Mouse (Mus musculus) c-Kit-positive CD71-positive TER-119-positive erythroid progenitor cells, embryonic 14.5 days (primary cell): ENCODE data around the gene Perm1.
A peak's percentile ranks its signal among the peaks of the same experiment; 100 is the strongest.

Source experiments
- DNase-seq: peaks from one replicate; pipeline ENCODE4 v3.0.0-alpha.2; 2013; ENCODE audit warnings: low spot score

The Perm1 gene

GRCm38 (mm10) chr4:156200623-156201475 is 14.8 kb upstream of the Perm1 start, which contains the start of gene Isg15:
TSS of gene Isg15 (minus strand) at chr4:156200818.
- DNase-seq, result no peak

- DNase-seq, result peak; percentile 84
Observed at GRCm38 (mm10) chr4:156202462-156202893, 13.2 kb upstream of the Perm1 start.

- DNase-seq, result peak; percentile 61
Observed at GRCm38 (mm10) chr4:156203001-156203412, 12.7 kb upstream of the Perm1 start, which contains the start of gene AW011738. TSS of gene AW011738 (plus strand) at chr4:156203304.

- no peak for DNase-seq
Observed at GRCm38 (mm10) chr4:156203413-156204131, 12.1 kb upstream of the Perm1 start.

- DNase-seq, result no peak
Observed at GRCm38 (mm10) chr4:156208872-156209271, 6.8 kb upstream of the Perm1 start.

DNA sequence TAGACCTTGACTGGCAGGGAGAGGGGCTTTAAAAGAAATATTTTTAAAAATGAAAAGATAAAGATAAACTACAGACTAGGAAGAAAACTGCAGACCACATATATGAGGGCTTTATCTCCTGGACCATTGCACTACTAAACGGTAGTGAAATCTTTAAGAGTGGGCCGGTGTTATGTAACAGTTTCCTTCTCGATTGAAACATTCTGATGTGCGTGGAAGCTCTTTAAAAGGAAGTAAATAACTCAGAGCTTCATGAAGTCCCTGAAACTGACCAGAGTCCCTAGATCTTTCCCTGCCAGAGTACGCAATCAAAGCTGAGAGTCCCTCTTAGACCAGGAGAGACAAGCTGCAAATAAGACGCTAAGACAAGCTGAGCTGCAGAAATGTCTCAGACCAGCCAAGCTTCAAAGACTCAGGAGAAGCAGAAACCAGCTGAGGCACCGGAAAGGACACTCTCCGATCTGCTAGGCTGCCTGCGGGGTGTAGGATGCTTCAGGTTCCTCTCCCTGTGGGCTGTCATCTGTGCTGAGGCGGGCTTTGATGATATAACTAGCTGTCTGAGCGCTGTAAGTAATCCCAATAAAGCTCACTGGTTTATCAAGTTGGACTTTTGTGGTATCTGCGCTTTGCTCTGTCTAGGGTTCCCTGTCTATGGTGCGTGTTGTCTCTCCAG is 5.6 kb upstream of the Perm1 start:
- no peak for DNase-seq

DNA sequence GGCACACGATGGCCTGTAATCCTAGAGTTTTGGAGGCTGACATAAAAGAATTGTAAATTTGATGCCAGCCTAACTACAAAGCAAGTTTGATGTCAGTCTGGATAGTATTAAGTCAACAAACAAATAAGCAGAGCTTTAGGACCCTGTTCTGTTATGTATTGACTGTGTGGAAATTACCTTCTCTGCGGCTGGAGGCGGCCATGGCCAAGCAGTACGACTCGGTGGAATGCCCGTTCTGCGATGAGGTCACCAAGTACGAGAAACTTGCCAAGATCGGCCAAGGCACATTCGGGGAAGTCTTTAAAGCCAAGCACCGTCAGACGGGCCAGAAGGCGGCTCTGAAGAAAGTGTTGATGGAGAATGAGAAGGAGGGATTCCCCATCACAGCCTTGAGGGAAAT is 2.5 kb upstream of the Perm1 start:
- DNase-seq, result no peak

DNA sequence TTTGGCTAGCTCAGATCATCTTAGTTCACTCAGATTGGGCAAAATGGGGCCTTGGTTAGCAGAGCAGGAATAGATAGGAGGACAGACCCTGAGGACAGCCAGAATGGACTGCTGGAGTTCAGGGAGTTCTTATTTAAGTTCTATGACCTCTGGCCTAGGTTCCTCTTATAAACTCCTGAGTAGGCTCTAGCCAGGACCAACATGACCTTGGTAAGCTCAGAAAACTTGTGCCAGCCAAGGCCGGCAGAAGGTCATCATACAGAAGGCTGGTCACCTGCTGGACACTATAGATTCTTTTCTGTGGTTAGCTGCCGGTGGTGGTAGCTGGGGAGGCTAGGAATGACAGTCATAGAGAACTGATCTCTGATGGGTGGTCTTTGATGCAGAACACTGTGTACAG is 528 bp downstream of the Perm1 start:
- no peak for DNase-seq

GRCm38 (mm10) chr4:156217022-156217669 is 1.5 kb downstream of the Perm1 start:
- no peak for DNase-seq

GRCm38 (mm10) chr4:156217838-156218237 is 2.2 kb downstream of the Perm1 start:
- DNase-seq, result no peak

GRCm38 (mm10) chr4:156219936-156220335 is 4.3 kb downstream of the Perm1 start:
- DNase-seq, result no peak

- no peak for DNase-seq
Observed at GRCm38 (mm10) chr4:156224276-156224675, 8.6 kb downstream of the Perm1 start.

- DNase-seq, result no peak
Observed at GRCm38 (mm10) chr4:156227752-156228392, 12.2 kb downstream of the Perm1 start.

- no peak for DNase-seq
Observed at GRCm38 (mm10) chr4:156228393-156229024, 12.8 kb downstream of the Perm1 start.

DNA sequence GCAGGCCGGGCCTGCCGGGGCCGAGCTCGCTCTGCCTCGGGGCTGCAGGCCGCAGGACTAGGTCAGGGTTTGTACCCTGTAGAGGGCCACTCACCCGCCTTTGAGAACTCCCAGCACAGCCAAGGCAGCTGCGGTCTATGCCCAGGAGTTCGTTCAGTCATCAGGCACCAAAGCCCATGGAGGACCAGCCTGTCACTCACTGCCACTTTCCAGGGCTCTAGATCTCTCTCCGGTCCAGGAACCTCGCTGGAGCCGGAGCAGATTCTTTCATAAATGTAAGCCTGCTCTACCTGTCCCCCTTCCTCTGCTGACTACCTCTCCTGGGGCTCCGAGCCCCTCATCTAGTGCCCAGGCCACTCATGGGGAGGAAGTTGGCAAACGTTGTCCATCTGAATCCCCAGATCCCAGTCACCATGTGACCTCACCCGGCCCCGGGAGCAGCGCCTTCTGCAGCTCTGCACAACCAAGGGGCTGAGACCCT is 18.4 kb downstream of the Perm1 start:
- DNase-seq, result no peak

- peak; percentile 56 for DNase-seq
Observed at GRCm38 (mm10) chr4:156234701-156235213, 19.1 kb downstream of the Perm1 start, which contains the start of gene Plekhn1. TSS of gene Plekhn1 (minus strand) at chr4:156234857.

GRCm38 (mm10) chr4:156235360-156235770 is 19.7 kb downstream of the Perm1 start:
- DNase-seq, result no peak

GRCm38 (mm10) chr4:156235808-156236533 is 20.3 kb downstream of the Perm1 start, which contains the start of gene Noc2l:
TSS of gene Noc2l (plus strand) at chr4:156236010.
- peak; percentile 86 for DNase-seq

DNA sequence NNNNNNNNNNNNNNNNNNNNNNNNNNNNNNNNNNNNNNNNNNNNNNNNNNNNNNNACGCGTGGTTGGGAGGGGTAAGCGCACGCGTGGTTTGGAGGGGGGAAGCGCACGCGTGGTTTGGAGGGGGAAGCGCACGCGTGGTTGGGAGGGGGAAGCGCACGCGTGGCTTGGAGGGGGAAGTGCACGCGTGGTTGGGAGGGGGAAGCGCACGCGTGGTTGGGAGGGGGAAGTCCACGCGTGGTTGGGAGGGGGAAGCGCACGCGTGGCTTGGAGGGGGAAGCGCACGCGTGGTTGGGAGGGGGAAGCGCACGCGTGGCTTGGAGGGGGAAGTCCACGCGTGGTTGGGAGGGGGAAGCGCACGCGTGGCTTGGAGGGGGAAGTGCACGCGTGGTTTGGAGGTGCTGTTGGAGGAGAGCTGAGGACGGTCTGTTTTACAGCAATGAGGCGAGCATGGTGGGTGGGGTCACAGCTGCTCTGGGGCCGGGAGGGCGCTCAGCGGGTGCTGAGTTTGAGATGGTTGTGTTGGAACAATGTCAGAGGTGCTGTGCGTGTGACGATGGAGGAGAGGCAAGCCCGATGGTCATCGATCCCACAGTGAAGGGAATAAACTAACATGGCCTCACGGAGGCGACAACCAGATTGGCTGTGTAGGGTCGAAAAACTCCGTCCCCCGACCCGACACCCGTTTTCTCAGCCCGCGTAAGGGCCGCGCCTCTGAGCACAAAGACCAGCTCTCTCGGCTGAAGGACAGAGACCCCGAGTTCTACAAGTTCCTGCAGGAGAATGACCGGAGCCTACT is 21.2 kb downstream of the Perm1 start:
- DNase-seq, result no peak
